Mouse (Mus musculus): ENCODE measurements around the gene Otp.

- TF ChIP-seq CTCF (IDR thresholded peaks at IDR 0.05; ENCODE audit: low read depth) (no peak), EP300 (IDR thresholded peaks at IDR 0.05; ENCODE audit: low read depth) (no peak)
Measured at GRCm38 (mm10) chr13:94912961-94913360, 37.6 kb downstream of the Otp start.
